Mouse (Mus musculus): ENCODE data around the gene Fgfr2. TPM values are rescaled to one million over a fixed set of nuclear protein-coding genes. Genes with fewer than 3 reads are reported as not detected.

Gene Fgfr2
- polyA plus RNA-seq, 1 experiment from 2014 or later, result 18.5 TPM

- Histone ChIP-seq H3K27me3 (replicated peaks) (no peaks in the 10 kb centered on the region), H3K9ac (no peak overlapping the region), H3K4me1 (no peaks in the 10 kb centered on the region), H3K27ac (no peak overlapping the region), H3K9me3 (replicated peaks) (no peaks in the 10 kb centered on the region), H3K36me3 (no peaks in the 10 kb centered on the region), H3K4me3 (no peak overlapping the region), H3K4me2 (no peak overlapping the region)
- no peak for ATAC-seq
- 54% methylated on average over 3 of the region's 3 CpGs for WGBS (ENCODE audit: insufficient replicate concordance)
Observed at GRCm38 (mm10) chr7:131992873-131993272, 1130.3 kb downstream of the Fgfr2 start.

DNA sequence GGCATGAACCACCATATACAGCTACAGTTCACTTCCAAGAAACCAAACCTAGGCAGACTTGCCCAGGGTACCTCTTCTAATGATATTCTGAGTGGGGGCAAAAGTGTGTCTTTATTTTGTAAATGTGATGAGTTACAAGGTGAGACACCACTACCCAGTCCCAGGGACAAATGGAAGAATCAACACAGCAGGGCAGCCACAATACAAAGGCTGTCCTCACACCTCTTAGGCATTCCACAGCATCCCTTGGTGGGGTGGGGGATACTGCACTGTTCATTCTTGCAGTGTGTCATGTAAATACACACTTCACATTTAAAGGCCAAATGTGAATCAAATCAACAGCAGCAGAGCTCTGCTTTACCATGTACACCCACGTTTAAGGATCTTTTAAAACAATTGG is 1130.9 kb downstream of the Fgfr2 start:
- Histone ChIP-seq H3K9ac (no peak overlapping the region), H3K4me2 (no peak overlapping the region), H3K9me3 (replicated peaks) (no peaks in the 10 kb centered on the region), H3K27me3 (replicated peaks) (no peaks in the 10 kb centered on the region), H3K4me1 (no peaks in the 10 kb centered on the region), H3K27ac (no peak overlapping the region), H3K36me3 (no peaks in the 10 kb centered on the region), H3K4me3 (no peak overlapping the region)
- WGBS (ENCODE audit: insufficient replicate concordance), result 35% methylated on average over 1 of the region's 1 CpGs
- no peak for ATAC-seq

DNA sequence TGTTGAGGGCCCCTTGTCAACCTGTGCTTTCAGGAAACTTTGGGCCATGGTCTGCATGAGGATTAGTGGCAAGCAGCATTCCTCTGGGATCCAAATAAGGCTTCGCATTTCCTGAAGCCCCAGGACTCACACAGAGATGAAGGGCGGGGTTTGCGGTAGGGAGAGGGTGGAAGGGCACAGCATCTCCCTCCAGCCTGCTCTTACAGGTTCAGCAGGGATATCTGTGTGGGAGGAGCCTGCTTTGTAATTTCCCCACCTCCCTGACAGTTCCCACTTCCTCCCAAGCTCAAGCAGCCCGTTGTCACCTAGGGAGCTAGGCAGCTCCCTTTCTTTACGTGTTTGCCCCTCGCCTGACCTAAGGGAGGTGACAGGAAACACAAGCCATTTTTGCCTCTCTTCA is 1134.1 kb downstream of the Fgfr2 start:
- ATAC-seq, result no peak
- no peaks in the 10 kb centered on the region for H3K27me3 ChIP-seq (replicated peaks)
- no peak overlapping the region for H3K4me3 ChIP-seq
- no peaks in the 10 kb centered on the region for H3K4me1 ChIP-seq
- WGBS (ENCODE audit: insufficient replicate concordance), result 10% methylated on average over 6 of the region's 6 CpGs
- H3K36me3 ChIP-seq, result no peaks in the 10 kb centered on the region
- no peak overlapping the region for H3K9ac ChIP-seq
- H3K27ac ChIP-seq, result no peak overlapping the region
- no peaks in the 10 kb centered on the region for H3K9me3 ChIP-seq (replicated peaks)
- no peak overlapping the region for H3K4me2 ChIP-seq

GRCm38 (mm10) chr7:131978609-131979008 is 1144.5 kb downstream of the Fgfr2 start:
- Histone ChIP-seq H3K27me3 (replicated peaks) (no peaks in the 10 kb centered on the region), H3K4me2 (no peak overlapping the region), H3K4me3 (no peak overlapping the region), H3K27ac (no peak overlapping the region), H3K9ac (no peak overlapping the region), H3K4me1 (no peaks in the 10 kb centered on the region), H3K36me3 (no peaks in the 10 kb centered on the region), H3K9me3 (replicated peaks) (no peaks in the 10 kb centered on the region)
- no peak for ATAC-seq
- 81% methylated on average over 11 of the region's 11 CpGs for WGBS (ENCODE audit: insufficient replicate concordance)

GRCm38 (mm10) chr7:131975867-131976266 is 1147.3 kb downstream of the Fgfr2 start:
- WGBS (ENCODE audit: insufficient replicate concordance), result 49% methylated on average over 6 of the region's 6 CpGs
- no peak for ATAC-seq
- Histone ChIP-seq H3K4me3 (no peak overlapping the region), H3K4me1 (no peaks in the 10 kb centered on the region), H3K9ac (no peak overlapping the region), H3K4me2 (no peak overlapping the region), H3K27ac (no peak overlapping the region), H3K36me3 (no peaks in the 10 kb centered on the region), H3K9me3 (replicated peaks) (no peaks in the 10 kb centered on the region), H3K27me3 (replicated peaks) (no peaks in the 10 kb centered on the region)

DNA sequence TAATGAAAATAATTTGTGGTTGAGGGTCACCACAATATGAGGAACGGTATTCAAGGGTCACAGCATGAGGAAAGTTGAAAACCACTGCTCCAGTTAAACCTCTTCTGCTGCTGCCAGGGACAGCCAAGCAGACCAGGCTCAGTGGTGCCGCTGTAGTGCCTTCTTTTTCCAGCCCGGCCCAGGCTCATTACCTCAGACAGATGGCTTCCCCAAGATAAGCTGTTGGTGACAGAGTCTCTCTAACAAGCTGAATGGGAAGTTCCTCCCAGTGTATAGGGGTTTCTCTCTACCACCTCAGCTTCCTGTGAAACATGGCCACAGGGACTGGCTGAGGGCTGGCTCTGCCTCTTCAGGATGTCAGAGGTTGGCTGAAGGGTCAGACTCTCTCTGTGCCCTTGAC is 1152.9 kb downstream of the Fgfr2 start:
- H3K9me3 ChIP-seq (replicated peaks), result no peaks in the 10 kb centered on the region
- H3K27ac ChIP-seq, result no peak overlapping the region
- H3K36me3 ChIP-seq, result no peaks in the 10 kb centered on the region
- no peak overlapping the region for H3K9ac ChIP-seq
- ATAC-seq, result no peak
- no peak overlapping the region for H3K4me3 ChIP-seq
- H3K27me3 ChIP-seq (replicated peaks), result peaks cover 39% of the 10 kb centered on the region
- no peaks in the 10 kb centered on the region for H3K4me1 ChIP-seq
- no peak overlapping the region for H3K4me2 ChIP-seq
- 20% methylated on average over 3 of the region's 3 CpGs for WGBS (ENCODE audit: insufficient replicate concordance)

DNA sequence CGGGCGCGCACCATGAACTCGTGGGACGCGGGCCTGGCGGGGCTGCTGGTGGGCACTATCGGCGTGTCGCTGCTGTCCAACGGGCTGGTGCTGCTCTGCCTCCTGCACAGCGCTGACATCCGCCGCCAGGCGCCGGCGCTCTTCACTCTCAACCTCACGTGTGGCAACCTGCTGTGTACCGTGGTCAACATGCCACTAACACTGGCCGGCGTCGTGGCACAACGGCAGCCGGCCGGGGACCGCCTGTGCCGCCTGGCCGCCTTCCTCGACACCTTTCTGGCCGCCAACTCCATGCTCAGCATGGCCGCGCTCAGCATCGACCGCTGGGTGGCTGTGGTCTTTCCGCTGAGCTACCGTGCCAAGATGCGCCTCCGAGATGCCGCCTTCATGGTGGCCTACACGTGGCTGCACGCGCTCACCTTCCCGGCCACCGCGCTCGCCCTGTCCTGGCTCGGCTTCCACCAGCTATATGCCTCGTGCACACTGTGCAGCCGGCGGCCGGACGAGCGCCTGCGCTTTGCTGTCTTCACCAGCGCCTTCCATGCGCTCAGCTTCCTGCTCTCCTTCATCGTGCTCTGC is 1156.1 kb downstream of the Fgfr2 start:
- Histone ChIP-seq H3K4me3 (no peak overlapping the region), H3K4me2 (no peak overlapping the region)

GRCm38 (mm10) chr7:131966023-131966915 is 1156.9 kb downstream of the Fgfr2 start, which contains the start of gene Gpr26:
Gene Gpr26 (plus strand): TSS chr7:131966460.
- Histone ChIP-seq H3K4me2 (no peak within 1 kb of the TSS), H3K4me1 (no peaks in the 10 kb centered on the region), H3K9ac (no peak within 1 kb of the TSS), H3K27ac (no peak within 1 kb of the TSS), H3K27me3 (replicated peaks) (peaks cover 44% of the 10 kb centered on the region), H3K4me3 (no peak within 1 kb of the TSS), H3K9me3 (replicated peaks) (no peaks in the 10 kb centered on the region), H3K36me3 (no peaks in the 10 kb centered on the region)
- ATAC-seq, result no peak
- 5% methylated on average over 30 of the region's 32 CpGs for WGBS (ENCODE audit: insufficient replicate concordance)

More for the DNA sequence above, 1156.1 kb downstream of the Fgfr2 start:
- 8% methylated on average over 57 of the region's 57 CpGs for WGBS (ENCODE audit: insufficient replicate concordance)
- H3K9me3 ChIP-seq (replicated peaks), result no peaks in the 10 kb centered on the region
- ATAC-seq, result no peak
- no peak overlapping the region for H3K9ac ChIP-seq
- peaks cover 44% of the 10 kb centered on the region for H3K27me3 ChIP-seq (replicated peaks)
- no peak overlapping the region for H3K27ac ChIP-seq
- H3K4me1 ChIP-seq, result no peaks in the 10 kb centered on the region
- no peaks in the 10 kb centered on the region for H3K36me3 ChIP-seq

DNA sequence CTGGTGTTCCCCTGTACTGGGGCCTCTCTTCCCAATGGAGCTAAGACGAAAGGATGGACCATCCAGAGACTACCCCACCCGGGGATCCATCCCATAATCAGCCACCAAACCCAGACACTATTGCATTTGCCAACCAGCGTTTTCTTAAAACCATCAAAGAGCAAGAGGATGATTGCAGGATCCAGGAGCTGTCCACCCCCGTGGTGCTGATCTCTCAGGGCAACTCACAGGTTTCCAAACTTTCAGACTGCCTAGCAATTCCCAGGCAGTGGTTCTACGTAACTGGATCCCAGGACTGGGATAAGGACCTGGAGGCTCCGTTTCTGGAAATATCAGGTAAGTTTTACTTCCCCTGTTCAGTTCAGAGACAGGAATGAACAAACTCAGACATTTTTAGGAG is 1162.6 kb downstream of the Fgfr2 start:
- no peaks in the 10 kb centered on the region for H3K9me3 ChIP-seq (replicated peaks)
- no peaks in the 10 kb centered on the region for H3K4me1 ChIP-seq
- no peak for ATAC-seq
- no peak overlapping the region for H3K9ac ChIP-seq
- H3K36me3 ChIP-seq, result no peaks in the 10 kb centered on the region
- no peak overlapping the region for H3K27ac ChIP-seq
- peaks cover 8% of the 10 kb centered on the region for H3K27me3 ChIP-seq (replicated peaks)
- H3K4me2 ChIP-seq, result no peak overlapping the region
- whole genome bisulfite sequencing (ENCODE audit: insufficient replicate concordance), result 21% methylated on average over 6 of the region's 6 CpGs
- no peak overlapping the region for H3K4me3 ChIP-seq

DNA sequence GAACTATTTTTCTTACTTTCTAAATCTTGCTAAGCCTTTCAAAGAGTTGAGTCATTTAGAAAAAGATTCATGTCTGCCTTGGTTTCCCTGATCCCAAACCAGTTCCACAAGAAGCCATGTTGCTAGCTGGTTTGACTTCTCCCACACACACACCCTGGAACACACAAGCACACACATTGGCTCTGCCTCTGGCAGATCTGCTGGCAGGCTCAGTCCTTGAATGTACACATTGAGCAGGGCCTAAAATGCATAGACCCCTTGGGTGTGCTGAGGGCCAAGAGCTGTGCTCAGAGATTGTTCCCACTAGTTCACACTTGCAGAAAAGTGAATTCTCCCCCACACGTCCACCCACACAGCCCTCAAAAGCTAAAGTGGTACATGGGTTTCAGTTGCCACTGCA is 1164.4 kb downstream of the Fgfr2 start:
- no peak overlapping the region for H3K4me2 ChIP-seq
- no peaks in the 10 kb centered on the region for H3K9me3 ChIP-seq (replicated peaks)
- 20% methylated on average over 1 of the region's 1 CpGs for WGBS (ENCODE audit: insufficient replicate concordance)
- H3K36me3 ChIP-seq, result no peaks in the 10 kb centered on the region
- no peak overlapping the region for H3K27ac ChIP-seq
- no peaks in the 10 kb centered on the region for H3K27me3 ChIP-seq (replicated peaks)
- H3K9ac ChIP-seq, result no peak overlapping the region
- no peaks in the 10 kb centered on the region for H3K4me1 ChIP-seq
- ATAC-seq, result no peak
- H3K4me3 ChIP-seq, result no peak overlapping the region

DNA sequence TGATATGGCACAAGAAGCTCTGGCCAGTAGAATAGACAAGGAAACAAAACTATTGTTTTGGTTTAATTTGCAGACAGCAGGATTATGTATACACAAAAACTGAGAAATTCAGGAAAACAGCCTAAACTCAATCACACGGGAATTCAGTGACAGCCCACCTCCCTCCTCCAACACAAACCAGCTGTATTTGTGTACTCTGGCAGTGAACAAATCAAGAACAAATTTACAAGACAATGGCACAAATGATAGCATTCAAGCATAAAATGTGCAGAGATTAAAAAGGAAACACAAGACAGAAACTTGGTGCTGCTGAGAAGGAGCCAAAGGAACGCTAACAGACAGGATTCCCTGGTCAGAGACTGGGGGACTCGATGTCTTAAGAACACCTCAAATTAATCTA is 1169.7 kb downstream of the Fgfr2 start:
- Histone ChIP-seq H3K9me3 (replicated peaks) (no peaks in the 10 kb centered on the region), H3K4me2 (no peak overlapping the region), H3K27ac (no peak overlapping the region), H3K27me3 (replicated peaks) (no peaks in the 10 kb centered on the region), H3K9ac (no peak overlapping the region), H3K4me1 (no peaks in the 10 kb centered on the region), H3K36me3 (no peaks in the 10 kb centered on the region), H3K4me3 (no peak overlapping the region)
- WGBS (ENCODE audit: insufficient replicate concordance), result 65% methylated on average over 3 of the region's 3 CpGs
- ATAC-seq, result no peak

GRCm38 (mm10) chr7:131951131-131951530 is 1172.0 kb downstream of the Fgfr2 start:
- 64% methylated on average over 5 of the region's 5 CpGs for WGBS (ENCODE audit: insufficient replicate concordance)

More at GRCm38 (mm10) chr7:131951131-131951530, 1172.0 kb downstream of the Fgfr2 start:
- no peaks in the 10 kb centered on the region for H3K4me1 ChIP-seq
- no peaks in the 10 kb centered on the region for H3K9me3 ChIP-seq (replicated peaks)
- no peak overlapping the region for H3K27ac ChIP-seq
- H3K27me3 ChIP-seq (replicated peaks), result no peaks in the 10 kb centered on the region
- H3K4me3 ChIP-seq, result no peak overlapping the region
- no peak overlapping the region for H3K9ac ChIP-seq
- no peaks in the 10 kb centered on the region for H3K36me3 ChIP-seq
- H3K4me2 ChIP-seq, result no peak overlapping the region
- no peak for ATAC-seq

All from liver, embryonic 12.5 days (tissue).